In genomic region chr1:168391617-168392499, GRCm38 (mm10) we compare ENCODE assay signal across 8 mouse cellular contexts. TPM values are rescaled to one million over a fixed set of nuclear protein-coding genes. Genes with fewer than 3 reads are reported as not detected.
DNase-seq lines count a peak whose midpoint lies in the region; ATAC-seq and TF ChIP-seq lines count a peak whose summit lies in the region.

No protein-coding gene starts in this region.

- TF ChIP-seq EP300 in liver, postnatal 0 days (IDR thresholded peaks at IDR 0.05; ENCODE audit: low read depth): no peak

- peak overlapping the region; percentile 85 to 88 for H3K27ac ChIP-seq in heart, embryonic 14.5 days (replicated peaks in 1 of 2; ENCODE audit: control insufficient read depth in 1 of 2, insufficient read depth in 1 of 2, low read depth in 2 of 2, low read length in 2 of 2)
- H3K27ac ChIP-seq in kidney, postnatal 0 days: peak overlapping the region; percentile 70
- H3K27ac ChIP-seq in midbrain, embryonic 15.5 days: peak overlapping the region; percentile 23; the same call in 1 of the 2 replicates
- no peak overlapping the region for H3K27ac ChIP-seq in liver, postnatal 0 days (ENCODE audit: low read depth)

- DNase-seq in urinary bladder, postnatal 14 days (ENCODE audit: low spot score): peak; percentile 64
- no peak for DNase-seq in urinary bladder, postnatal 25 days (ENCODE audit: low spot score)
- peak; percentile 38 to 44 for DNase-seq in cerebellum, postnatal 36 days
- peak; percentile 90 for DNase-seq in kidney, postnatal 0 days (ENCODE audit: low spot score)
- no peak for DNase-seq in liver, postnatal 0 days

- H3K27me3 ChIP-seq in heart, embryonic 14.5 days (ENCODE audit: control insufficient read depth, insufficient read depth, low read length): no peaks in the 10 kb centered on the region
- H3K27me3 ChIP-seq in kidney, postnatal 0 days (ENCODE audit: insufficient read depth, low read length): no peaks in the 10 kb centered on the region
- no peaks in the 10 kb centered on the region for H3K27me3 ChIP-seq in midbrain, embryonic 15.5 days (replicated peaks)
- no peaks in the 10 kb centered on the region for H3K27me3 ChIP-seq in liver, postnatal 0 days (ENCODE audit: insufficient read depth, low read length)

- H3K9ac ChIP-seq in heart, embryonic 14.5 days (ENCODE audit: low read length): peak overlapping the region; percentile 62
- no peak overlapping the region for H3K9ac ChIP-seq in kidney, postnatal 0 days (ENCODE audit: low read depth, low read length)
- no peak overlapping the region for H3K9ac ChIP-seq in midbrain, embryonic 15.5 days
- no peak overlapping the region for H3K9ac ChIP-seq in liver, postnatal 0 days (replicated peaks)

- H3K4me2 ChIP-seq in heart, embryonic 14.5 days (ENCODE audit: low read length): peak overlapping the region; percentile 61
- peak overlapping the region; percentile 44 for H3K4me2 ChIP-seq in kidney, postnatal 0 days (ENCODE audit: low read length)
- H3K4me2 ChIP-seq in midbrain, embryonic 15.5 days: no peak overlapping the region
- H3K4me2 ChIP-seq in liver, postnatal 0 days (ENCODE audit: low read depth, low read length): no peak overlapping the region

- no peak for TF ChIP-seq CTCF in kidney, postnatal 0 days (IDR thresholded peaks at IDR 0.05; ENCODE audit: low read depth)
- TF ChIP-seq CTCF in liver, postnatal 0 days (IDR thresholded peaks at IDR 0.05; ENCODE audit: low read depth): no peak

- peaks cover 24% of the 10 kb centered on the region; the same call in 1 of the 2 replicates for H3K36me3 ChIP-seq in heart, embryonic 14.5 days (ENCODE audit: control insufficient read depth, insufficient read depth, low read length)
- H3K36me3 ChIP-seq in kidney, postnatal 0 days (ENCODE audit: insufficient read depth, low read length): 0 out of 2 replicates have a peak, but pooled peaks cover 3% of the 10 kb centered on the region
- H3K36me3 ChIP-seq in midbrain, embryonic 15.5 days (replicated peaks): no peaks in the 10 kb centered on the region
- H3K36me3 ChIP-seq in liver, postnatal 0 days (replicated peaks; ENCODE audit: insufficient read depth, low read length): no peaks in the 10 kb centered on the region

- peak overlapping the region; percentile 8 to 23; a peak in 3 of 4 replicates for H3K4me3 ChIP-seq in heart, embryonic 14.5 days (ENCODE audit: control insufficient read depth in 1 of 2, insufficient read depth in 1 of 2, low read depth in 1 of 2, low read length in 2 of 2)
- H3K4me3 ChIP-seq in kidney, postnatal 0 days (replicated peaks; ENCODE audit: low read depth, low read length): 0 out of 2 replicates have a peak overlapping the region, but pooled peaks have one; percentile 4
- no peak overlapping the region for H3K4me3 ChIP-seq in midbrain, embryonic 15.5 days
- no peak overlapping the region for H3K4me3 ChIP-seq in liver, postnatal 0 days (ENCODE audit: low read depth, low read length)

- peak; percentile 65 for ATAC-seq in heart, embryonic 14.5 days (ENCODE audit: insufficient number of reproducible peaks, insufficient read depth, low FRiP score, low read depth)
- ATAC-seq in kidney, postnatal 0 days (replicated peaks; ENCODE audit: low FRiP score, low read depth): peak; percentile 68; the same call in 1 of the 2 replicates
- ATAC-seq in midbrain, embryonic 15.5 days (replicated peaks): no peak
- ATAC-seq in megakaryocyte-erythroid progenitor cell, adult 5-6 weeks (replicated peaks; ENCODE audit: low FRiP score, low TSS enrichment, poor library complexity, severe bottlenecking): no peak
- no peak for ATAC-seq in liver, postnatal 0 days

- H3K9me3 ChIP-seq in heart, embryonic 14.5 days (ENCODE audit: control insufficient read depth, low read length): no peaks in the 10 kb centered on the region
- no peaks in the 10 kb centered on the region for H3K9me3 ChIP-seq in kidney, postnatal 0 days (replicated peaks; ENCODE audit: low read length)
- no peaks in the 10 kb centered on the region for H3K9me3 ChIP-seq in midbrain, embryonic 15.5 days
- no peaks in the 10 kb centered on the region for H3K9me3 ChIP-seq in liver, postnatal 0 days (ENCODE audit: low read length)

- H3K4me1 ChIP-seq in heart, embryonic 14.5 days (ENCODE audit: control insufficient read depth in 2 of 2, insufficient read depth in 2 of 2, low read length in 2 of 2): peaks cover 33 to 70% of the 10 kb centered on the region in 2 experiments
- peaks cover 46% of the 10 kb centered on the region for H3K4me1 ChIP-seq in kidney, postnatal 0 days (replicated peaks; ENCODE audit: insufficient read depth, low read length)
- H3K4me1 ChIP-seq in midbrain, embryonic 15.5 days: peaks cover 50% of the 10 kb centered on the region
- no peaks in the 10 kb centered on the region; the same call in 1 of the 2 replicates for H3K4me1 ChIP-seq in liver, postnatal 0 days (ENCODE audit: insufficient read depth)

- 19% methylated on average over 20 of the region's 20 CpGs for WGBS in heart, embryonic 14.5 days
- 6% methylated on average over 20 of the region's 20 CpGs for WGBS in kidney, postnatal 0 days
- WGBS in midbrain, embryonic 15.5 days: 32% methylated on average over 20 of the region's 20 CpGs
- WGBS in liver, postnatal 0 days (ENCODE audit: insufficient replicate concordance): 61% methylated on average over 20 of the region's 20 CpGs

RNA-seq across cellular contexts. Expression of gene Pbx1, which starts 40.2 kb away (rescaled TPM):
- polyA plus RNA-seq in heart, embryonic 14.5 days (2014; fragmentation: Nextera tagmentation; extraction: Ambion mirVana): 27.3 and 30.7 TPM in 2 replicates
- polyA plus RNA-seq in kidney, postnatal 0 days (2015; fragmentation: Nextera tagmentation; extraction: Ambion mirVana): 55.7 and 59.4 TPM in 2 replicates
- 83.0 and 88.2 TPM in 2 replicates for polyA plus RNA-seq in midbrain, embryonic 15.5 days (2015; fragmentation: Nextera tagmentation; extraction: Ambion mirVana)
- 6.9 and 22.2 TPM in 2 replicates for total RNA-seq in megakaryocyte-erythroid progenitor cell, adult 5-6 weeks (2014; fragmentation: Nextera tagmentation)
- 11.0 and 24.8 TPM in 2 replicates for total RNA-seq in megakaryocyte-erythroid progenitor cell, adult 5-6 weeks (2017)
- 4.0 TPM in 2 replicates for polyA plus RNA-seq in liver, postnatal 0 days (2015; fragmentation: Nextera tagmentation; extraction: Ambion mirVana)

Comparison
In these comparisons a context has a peak if more than half of its experiments do, and no peak if none do; other contexts are left out.
1. DNase-seq: peak in urinary bladder, postnatal 14 days (single experiment), cerebellum, postnatal 36 days (2 of 2) and kidney, postnatal 0 days (single experiment); none in urinary bladder, postnatal 25 days (single experiment) and liver, postnatal 0 days (single experiment).
2. ATAC-seq: peak in heart, embryonic 14.5 days (single experiment) and kidney, postnatal 0 days (single experiment); none in midbrain, embryonic 15.5 days (single experiment), megakaryocyte-erythroid progenitor cell, adult 5-6 weeks (single experiment) and liver, postnatal 0 days (single experiment).
3. H3K4me2 ChIP-seq: peak in heart, embryonic 14.5 days (single experiment) and kidney, postnatal 0 days (single experiment); none in midbrain, embryonic 15.5 days (single experiment) and liver, postnatal 0 days (single experiment).
4. H3K4me3 ChIP-seq: peak in heart, embryonic 14.5 days (2 of 2) and kidney, postnatal 0 days (single experiment); none in midbrain, embryonic 15.5 days (single experiment) and liver, postnatal 0 days (single experiment).